Mouse (Mus musculus): ENCODE measurements at regions not wholly inside any gene's neighbourhood (a gene's known extent, or its start where the extent isn't known, plus 50 kb on each side); places are given as distances from the start of the nearest gene placed in this dataset.

GRCm38 (mm10) chr5:100279474-100279873 is 119.9 kb upstream of the Tmem150c start:
- TF ChIP-seq CTCF (IDR thresholded peaks at IDR 0.05; ENCODE audit: low read depth, low read length) (no peak), POLR2AphosphoS5 (IDR thresholded peaks at IDR 0.05; ENCODE audit: insufficient replicate concordance, low read depth, low read length) (no peak), TAL1 (conservative IDR thresholded peaks at IDR 0.05; ENCODE audit: low read depth, low read length) (no peak), GATA1 (IDR thresholded peaks at IDR 0.05; ENCODE audit: borderline replicate concordance, low read length) (no peak)
